Mouse (Mus musculus): ENCODE results near the gene Fancl.
"Not testable (repeated sequence)": the region's sequence is repeated elsewhere in the genome, so short reads cannot be mapped to it uniquely, and the experiment has no call there.

Gene Fancl

GRCm38 (mm10) chr11:26385971-26386370 lies at the start of gene Fancl:
Gene Fancl, plus strand, starts transcription at chr11:26386135.
- no peak for DNase-seq (ENCODE audit: low spot score)

DNA sequence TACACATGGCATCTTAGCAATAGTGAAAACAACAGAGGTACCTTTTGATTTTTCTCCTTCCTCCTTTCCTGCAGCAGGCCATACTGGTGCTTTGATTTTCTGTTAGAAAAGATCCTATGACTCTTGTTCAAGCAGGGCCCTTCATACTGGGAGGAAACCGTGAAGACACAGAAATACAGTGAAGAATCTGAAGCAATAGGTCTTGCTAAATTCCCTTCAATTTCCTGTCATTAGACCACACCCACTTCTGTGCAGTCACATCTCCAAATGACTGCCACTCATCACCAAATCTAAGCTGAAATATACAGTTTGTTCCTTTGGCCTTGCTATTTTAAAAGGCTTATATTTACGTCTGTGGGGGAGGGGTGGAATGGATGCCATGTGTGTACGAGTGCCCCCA lies 49.1 kb upstream of the Fancl start:
- DNase-seq (ENCODE audit: low spot score) = no peak

DNA sequence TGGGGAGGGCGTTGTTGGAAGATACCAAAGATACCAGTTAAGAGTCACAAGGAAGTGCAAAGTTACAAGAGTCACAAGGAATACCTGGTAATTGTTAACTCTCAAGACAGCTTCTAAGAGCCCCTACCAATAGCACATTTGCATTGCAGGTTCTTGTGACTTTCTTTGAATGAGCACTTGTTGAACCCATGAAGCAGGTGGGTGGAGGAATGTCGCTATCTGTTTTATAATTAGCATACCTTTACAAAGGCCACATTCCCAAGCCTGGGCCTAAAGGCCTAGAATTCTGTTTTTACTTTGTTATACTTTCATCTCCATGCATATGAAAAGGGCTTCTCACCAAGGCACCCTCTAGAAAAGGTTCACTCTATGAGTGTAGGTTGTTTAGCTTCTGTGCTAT lies 15.8 kb upstream of the Fancl start:
- DNase-seq (ENCODE audit: low spot score) = not testable (repeated sequence)

GRCm38 (mm10) chr11:26371980-26372379 lies 14.0 kb upstream of the Fancl start:
- DNase-seq (ENCODE audit: low spot score) = not testable (repeated sequence)

DNA sequence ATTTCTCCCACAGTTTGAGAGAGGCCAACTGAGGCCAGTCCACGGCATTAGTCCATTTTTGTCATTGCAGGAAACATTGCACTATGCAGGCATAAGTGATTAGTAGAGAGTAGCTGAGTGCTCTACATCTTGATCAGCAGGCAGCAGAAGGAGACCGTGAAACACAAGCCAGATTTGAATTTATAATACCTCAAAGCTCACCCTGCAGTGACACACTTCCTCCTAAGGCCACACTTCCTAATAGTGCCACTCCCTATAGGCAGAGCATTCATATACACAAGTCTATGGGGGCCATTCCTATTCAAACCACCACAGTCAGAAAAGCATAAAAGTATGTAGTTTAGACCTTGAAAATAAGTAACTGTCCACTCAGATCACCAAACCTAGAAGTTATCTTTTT lies 11.8 kb upstream of the Fancl start:
- DNase-seq (ENCODE audit: low spot score) = no peak

DNA sequence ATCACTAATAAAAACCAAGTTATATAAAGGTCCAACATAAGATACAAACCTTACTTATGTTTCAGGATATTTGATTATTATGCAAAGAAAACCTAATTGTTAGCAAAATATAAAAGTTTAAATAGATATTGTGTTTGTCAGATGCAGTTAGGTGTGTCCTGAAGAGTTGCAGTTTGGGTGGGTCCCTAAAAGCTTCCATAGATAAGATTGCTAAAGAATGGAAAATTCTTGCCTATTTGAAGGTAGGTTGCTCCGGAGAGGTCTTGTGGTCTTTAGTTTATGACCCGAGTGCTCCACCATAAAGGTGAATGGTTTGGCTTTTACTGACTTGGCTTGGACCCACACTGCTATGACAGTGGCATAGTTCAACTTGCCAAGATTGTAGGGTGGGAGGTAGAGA lies 7.9 kb upstream of the Fancl start:
- DNase-seq (ENCODE audit: low spot score) = no peak

- DNase-seq (ENCODE audit: low spot score) = no peak
Measured at GRCm38 (mm10) chr11:26381499-26381898, 4.4 kb upstream of the Fancl start.

GRCm38 (mm10) chr11:26386678-26387077 lies 743 bp downstream of the Fancl start:
- no peak for DNase-seq (ENCODE audit: low spot score)

GRCm38 (mm10) chr11:26387087-26387611 lies 1.2 kb downstream of the Fancl start:
- peak; percentile 92 for DNase-seq (ENCODE audit: low spot score)

GRCm38 (mm10) chr11:26395561-26395960 lies 9.6 kb downstream of the Fancl start:
- DNase-seq (ENCODE audit: low spot score) = no peak

DNA sequence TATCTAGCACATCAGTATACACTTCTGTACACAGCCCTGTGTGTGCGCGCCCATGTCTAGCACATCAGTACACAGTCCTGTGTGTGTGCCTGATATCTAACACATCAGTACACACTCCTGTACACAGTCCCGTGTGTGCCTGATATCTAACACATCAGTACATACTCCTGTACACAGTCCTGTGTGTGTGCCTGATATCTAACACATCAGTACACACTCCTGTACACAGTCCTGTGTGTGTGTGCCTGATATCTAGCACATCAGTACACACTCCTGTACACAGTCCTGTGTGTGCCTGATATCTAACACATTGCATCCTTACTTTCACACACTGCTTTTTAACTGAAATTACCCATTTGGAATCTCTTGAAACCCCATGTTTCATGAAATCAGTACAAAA lies 27.0 kb downstream of the Fancl start:
- DNase-seq (ENCODE audit: low spot score) = no peak

- DNase-seq (ENCODE audit: low spot score) = no peak
Measured at GRCm38 (mm10) chr11:26421472-26421871, 35.5 kb downstream of the Fancl start.

DNA sequence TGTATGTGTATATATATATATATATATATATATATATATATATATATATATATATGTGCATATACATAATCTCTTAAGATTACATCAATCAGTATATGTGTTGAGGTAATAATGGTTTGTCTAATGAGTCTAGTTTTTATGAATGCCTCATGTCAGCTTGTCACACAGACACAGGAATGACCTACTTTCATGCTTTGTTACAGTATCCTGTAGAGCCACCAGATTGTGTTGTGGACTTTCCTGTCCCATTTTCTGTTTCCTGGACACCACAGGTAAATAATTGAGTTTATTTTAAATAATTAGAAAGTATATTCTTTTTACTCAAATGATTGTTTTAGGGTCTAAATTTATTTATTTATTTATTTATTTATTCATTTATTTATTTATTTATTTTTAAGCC lies 48.3 kb downstream of the Fancl start:
- no peak for DNase-seq (ENCODE audit: low spot score)

- no peak for DNase-seq (ENCODE audit: low spot score)
Measured at GRCm38 (mm10) chr11:26437818-26438217, 51.9 kb downstream of the Fancl start.

DNA sequence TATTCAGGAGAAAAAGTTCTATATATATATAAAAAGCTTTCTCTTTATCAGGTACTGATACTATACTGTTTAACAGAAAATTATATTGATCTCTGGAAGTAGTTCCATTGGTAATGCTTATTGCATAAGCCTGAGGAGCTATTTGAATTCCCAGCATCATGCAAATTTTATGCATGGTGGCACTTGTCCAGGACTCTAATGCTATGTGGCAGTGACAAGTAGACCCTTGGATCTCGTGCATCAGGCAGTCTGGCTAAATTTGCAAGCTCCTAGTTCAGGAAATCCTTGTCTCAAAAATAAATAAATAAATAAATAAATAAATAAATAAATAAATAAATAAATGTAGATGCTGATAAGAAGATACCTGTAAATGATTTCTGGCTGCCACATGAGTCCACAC lies 55.2 kb downstream of the Fancl start:
- DNase-seq (ENCODE audit: low spot score) = no peak

- no peak for DNase-seq (ENCODE audit: low spot score)
Measured at GRCm38 (mm10) chr11:26444374-26444773, 58.4 kb downstream of the Fancl start.

DNA sequence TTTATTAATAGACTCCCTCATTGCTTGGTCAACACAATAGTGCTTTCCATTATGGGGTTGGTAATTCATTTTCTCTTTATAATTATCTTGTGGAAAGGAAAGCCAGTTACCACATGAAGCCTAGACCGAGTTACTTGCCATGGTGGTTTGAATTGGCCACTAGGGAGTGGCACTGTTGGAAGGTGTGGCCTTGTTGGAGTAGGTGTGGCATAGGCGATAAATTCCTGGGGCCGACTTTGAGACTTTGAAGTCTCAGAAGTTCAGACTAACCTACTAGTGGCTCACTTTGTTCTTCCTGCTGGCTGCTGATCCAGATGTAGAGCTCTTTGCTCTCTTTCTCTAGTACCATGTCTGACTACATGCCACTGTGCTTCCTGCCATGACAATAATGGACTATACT lies 63.9 kb downstream of the Fancl start:
- DNase-seq (ENCODE audit: low spot score) = no peak

GRCm38 (mm10) chr11:26450636-26451035 lies 64.7 kb downstream of the Fancl start:
- DNase-seq (ENCODE audit: low spot score) = no peak

- no peak for DNase-seq (ENCODE audit: low spot score)
Measured at GRCm38 (mm10) chr11:26451228-26451627, 65.3 kb downstream of the Fancl start.

DNA sequence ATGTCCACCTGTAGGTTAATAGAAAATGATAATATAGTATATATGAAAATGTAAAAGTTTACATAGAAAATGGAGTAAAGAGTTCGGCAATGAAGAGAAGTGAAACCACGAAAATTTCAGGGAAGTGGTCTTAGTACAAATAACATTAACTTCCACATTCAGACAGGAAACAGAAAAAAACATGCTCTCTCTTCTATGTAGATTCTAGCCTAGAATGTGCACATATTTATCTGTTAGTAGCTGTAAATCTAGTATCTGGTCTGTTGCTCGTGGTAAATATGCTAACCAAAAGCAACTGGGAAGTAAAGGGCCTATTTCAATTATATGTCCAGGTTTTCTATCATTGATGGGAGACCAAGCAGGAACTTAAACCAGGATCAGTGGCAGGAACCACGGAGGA lies 66.8 kb downstream of the Fancl start:
- DNase-seq (ENCODE audit: low spot score) = no peak

- no peak for DNase-seq (ENCODE audit: low spot score)
Measured at GRCm38 (mm10) chr11:26454081-26454480, 68.1 kb downstream of the Fancl start.

- no peak for DNase-seq (ENCODE audit: low spot score)
Measured at GRCm38 (mm10) chr11:26477037-26477739, 91.3 kb downstream of the Fancl start.

GRCm38 (mm10) chr11:26481691-26482242 lies 95.8 kb downstream of the Fancl start:
- no peak for DNase-seq (ENCODE audit: low spot score)

Data from ovary, postnatal 36 days (tissue).